Mouse (Mus musculus): ENCODE data around the gene Krt8. TPM values are rescaled to one million over a fixed set of nuclear protein-coding genes. Genes with fewer than 3 reads are reported as not detected.
"Not testable (repeated sequence)": the region's sequence is repeated elsewhere in the genome, so short reads cannot be mapped to it uniquely, and the experiment has no call there.

Gene Krt8
- polyA plus RNA-seq, 1 experiment: 306 TPM

GRCm38 (mm10) chr15:102005290-102005689 lies 1.0 kb upstream of the Krt8 start:
- H3K27me3 ChIP-seq (ENCODE audit: control insufficient read depth, insufficient read depth, low read length, poor library complexity, severe bottlenecking): no peaks in the 10 kb centered on the region
- no peaks in the 10 kb centered on the region for H3K9me3 ChIP-seq (replicated peaks; ENCODE audit: control insufficient read depth, insufficient read depth, low read length, poor library complexity, severe bottlenecking)
- TF ChIP-seq POLR2A (IDR thresholded peaks at IDR 0.05; ENCODE audit: insufficient read depth, low read length): no peak
- no peak for TF ChIP-seq CTCF (IDR thresholded peaks at IDR 0.05; ENCODE audit: low read depth, low read length)
- TF ChIP-seq EP300 (IDR thresholded peaks at IDR 0.05; ENCODE audit: insufficient read depth, low read depth, low read length): peak; percentile 26; the same call in 1 of the 2 replicates
- no peak overlapping the region for H3K27ac ChIP-seq (ENCODE audit: insufficient read depth, low read length)
- H3K4me1 ChIP-seq (ENCODE audit: control insufficient read depth, insufficient read depth, low read length): peaks cover 13% of the 10 kb centered on the region
- H3K36me3 ChIP-seq (ENCODE audit: control insufficient read depth, insufficient read depth, low read length, poor library complexity, severe bottlenecking): no peaks in the 10 kb centered on the region
- no peak overlapping the region for H3K4me3 ChIP-seq (ENCODE audit: low read depth, low read length)
- H3K9ac ChIP-seq (ENCODE audit: low read depth, poor library complexity, severe bottlenecking): no peak overlapping the region

- Histone ChIP-seq H3K4me3 (ENCODE audit: low read depth, low read length) (peak overlapping the region; percentile 57), H3K4me1 (ENCODE audit: control insufficient read depth, insufficient read depth, low read length) (peaks cover 8% of the 10 kb centered on the region), H3K27ac (ENCODE audit: insufficient read depth, low read length) (no peak overlapping the region), H3K9ac (ENCODE audit: low read depth, poor library complexity, severe bottlenecking) (peak overlapping the region; percentile 59), H3K36me3 (ENCODE audit: control insufficient read depth, insufficient read depth, low read length, poor library complexity, severe bottlenecking) (no peaks in the 10 kb centered on the region), H3K9me3 (replicated peaks; ENCODE audit: control insufficient read depth, insufficient read depth, low read length, poor library complexity, severe bottlenecking) (no peaks in the 10 kb centered on the region), H3K27me3 (ENCODE audit: control insufficient read depth, insufficient read depth, low read length, poor library complexity, severe bottlenecking) (no peaks in the 10 kb centered on the region)
- TF ChIP-seq CTCF (IDR thresholded peaks at IDR 0.05; ENCODE audit: low read depth, low read length): no peak
- TF ChIP-seq EP300 (IDR thresholded peaks at IDR 0.05; ENCODE audit: insufficient read depth, low read depth, low read length): no peak
- no peak for TF ChIP-seq POLR2A (IDR thresholded peaks at IDR 0.05; ENCODE audit: insufficient read depth, low read length)
These were observed 766 bp downstream of the Krt8 start for GRCm38 (mm10) chr15:102003516-102003915.

GRCm38 (mm10) chr15:102002646-102003488 lies 1.4 kb downstream of the Krt8 start:
- TF ChIP-seq POLR2A (IDR thresholded peaks at IDR 0.05; ENCODE audit: insufficient read depth, low read length) (no peak), EP300 (IDR thresholded peaks at IDR 0.05; ENCODE audit: insufficient read depth, low read depth, low read length) (no peak), CTCF (IDR thresholded peaks at IDR 0.05; ENCODE audit: low read depth, low read length) (no peak)
- peak overlapping the region; percentile 59 for H3K9ac ChIP-seq (ENCODE audit: low read depth, poor library complexity, severe bottlenecking)
- no peaks in the 10 kb centered on the region for H3K9me3 ChIP-seq (replicated peaks; ENCODE audit: control insufficient read depth, insufficient read depth, low read length, poor library complexity, severe bottlenecking)
- H3K4me1 ChIP-seq (ENCODE audit: control insufficient read depth, insufficient read depth, low read length): peaks cover 8% of the 10 kb centered on the region
- H3K36me3 ChIP-seq (ENCODE audit: control insufficient read depth, insufficient read depth, low read length, poor library complexity, severe bottlenecking): no peaks in the 10 kb centered on the region
- no peak overlapping the region for H3K27ac ChIP-seq (ENCODE audit: insufficient read depth, low read length)
- H3K4me3 ChIP-seq (ENCODE audit: low read depth, low read length): peak overlapping the region; percentile 48
- no peaks in the 10 kb centered on the region for H3K27me3 ChIP-seq (ENCODE audit: control insufficient read depth, insufficient read depth, low read length, poor library complexity, severe bottlenecking)

GRCm38 (mm10) chr15:101999676-102000335 lies 4.5 kb downstream of the Krt8 start:
- Histone ChIP-seq H3K4me1 (ENCODE audit: control insufficient read depth, insufficient read depth, low read length) (no peaks in the 10 kb centered on the region), H3K4me3 (ENCODE audit: low read depth, low read length) (no peak overlapping the region), H3K27ac (ENCODE audit: insufficient read depth, low read length) (no peak overlapping the region), H3K9ac (ENCODE audit: low read depth, poor library complexity, severe bottlenecking) (no peak overlapping the region), H3K27me3 (ENCODE audit: control insufficient read depth, insufficient read depth, low read length, poor library complexity, severe bottlenecking) (no peaks in the 10 kb centered on the region), H3K36me3 (ENCODE audit: control insufficient read depth, insufficient read depth, low read length, poor library complexity, severe bottlenecking) (no peaks in the 10 kb centered on the region), H3K9me3 (replicated peaks; ENCODE audit: control insufficient read depth, insufficient read depth, low read length, poor library complexity, severe bottlenecking) (no peaks in the 10 kb centered on the region)
- TF ChIP-seq POLR2A (IDR thresholded peaks at IDR 0.05; ENCODE audit: insufficient read depth, low read length): no peak
- TF ChIP-seq CTCF (IDR thresholded peaks at IDR 0.05; ENCODE audit: low read depth, low read length): no peak
- TF ChIP-seq EP300 (IDR thresholded peaks at IDR 0.05; ENCODE audit: insufficient read depth, low read depth, low read length): no peak

- Histone ChIP-seq H3K27me3 (ENCODE audit: control insufficient read depth, insufficient read depth, low read length, poor library complexity, severe bottlenecking) (no peaks in the 10 kb centered on the region), H3K36me3 (ENCODE audit: control insufficient read depth, insufficient read depth, low read length, poor library complexity, severe bottlenecking) (no peaks in the 10 kb centered on the region), H3K9me3 (replicated peaks; ENCODE audit: control insufficient read depth, insufficient read depth, low read length, poor library complexity, severe bottlenecking) (no peaks in the 10 kb centered on the region), H3K27ac (ENCODE audit: insufficient read depth, low read length) (no peak overlapping the region), H3K4me3 (ENCODE audit: low read depth, low read length) (no peak overlapping the region), H3K4me1 (ENCODE audit: control insufficient read depth, insufficient read depth, low read length) (no peaks in the 10 kb centered on the region), H3K9ac (ENCODE audit: low read depth, poor library complexity, severe bottlenecking) (no peak overlapping the region)
- TF ChIP-seq EP300 (IDR thresholded peaks at IDR 0.05; ENCODE audit: insufficient read depth, low read depth, low read length) (no peak), CTCF (IDR thresholded peaks at IDR 0.05; ENCODE audit: low read depth, low read length) (no peak), POLR2A (IDR thresholded peaks at IDR 0.05; ENCODE audit: insufficient read depth, low read length) (no peak)
These were observed 5.1 kb downstream of the Krt8 start for GRCm38 (mm10) chr15:101999156-101999555.

- not testable (repeated sequence) for H3K9ac ChIP-seq (ENCODE audit: low read depth, poor library complexity, severe bottlenecking); H3K36me3 ChIP-seq (ENCODE audit: control insufficient read depth, insufficient read depth, low read length, poor library complexity, severe bottlenecking); H3K27ac ChIP-seq (ENCODE audit: insufficient read depth, low read length); H3K27me3 ChIP-seq (ENCODE audit: control insufficient read depth, insufficient read depth, low read length, poor library complexity, severe bottlenecking); H3K4me3 ChIP-seq (ENCODE audit: low read depth, low read length); H3K9me3 ChIP-seq (replicated peaks; ENCODE audit: control insufficient read depth, insufficient read depth, low read length, poor library complexity, severe bottlenecking); H3K4me1 ChIP-seq (ENCODE audit: control insufficient read depth, insufficient read depth, low read length)
These were observed 7.7 kb downstream of the Krt8 start for GRCm38 (mm10) chr15:101996450-101997078.

Measured in ES-Bruce4 (cell line).